Mouse (Mus musculus): ENCODE data around the gene Ppp1cc.
"Not testable (repeated sequence)": the region's sequence is repeated elsewhere in the genome, so short reads cannot be mapped to it uniquely, and the experiment has no call there.

The Ppp1cc gene

GRCm38 (mm10) chr5:122136508-122137408, 21.3 kb upstream of the Ppp1cc start:
- DNase-seq (ENCODE audit: low read depth, low spot score), result no peak

- DNase-seq (ENCODE audit: low read depth, low spot score), result no peak
Measured at GRCm38 (mm10) chr5:122138856-122139255, 19.2 kb upstream of the Ppp1cc start.

- not testable (repeated sequence) for DNase-seq (ENCODE audit: low read depth, low spot score)
Measured at GRCm38 (mm10) chr5:122139771-122140170, 18.3 kb upstream of the Ppp1cc start.

- no peak for DNase-seq (ENCODE audit: low read depth, low spot score)
Measured at GRCm38 (mm10) chr5:122140723-122141122, 17.4 kb upstream of the Ppp1cc start, which contains the start of gene Ccdc63. Ccdc63 (minus strand) TSS chr5:122140823.

GRCm38 (mm10) chr5:122142230-122142992, 15.7 kb upstream of the Ppp1cc start:
- DNase-seq (ENCODE audit: low read depth, low spot score), result peak; percentile 74

- DNase-seq (ENCODE audit: low read depth, low spot score), result peak; percentile 95
Measured at GRCm38 (mm10) chr5:122143543-122143942, 14.5 kb upstream of the Ppp1cc start.

GRCm38 (mm10) chr5:122144825-122145224, 13.3 kb upstream of the Ppp1cc start:
- no peak for DNase-seq (ENCODE audit: low read depth, low spot score)

GRCm38 (mm10) chr5:122145381-122146055, 12.6 kb upstream of the Ppp1cc start:
- DNase-seq (ENCODE audit: low read depth, low spot score), result peak; percentile 81

- DNase-seq (ENCODE audit: low read depth, low spot score), result peak; percentile 71
Measured at GRCm38 (mm10) chr5:122146056-122146580, 12.0 kb upstream of the Ppp1cc start.

GRCm38 (mm10) chr5:122146609-122147008, 11.5 kb upstream of the Ppp1cc start:
- no peak for DNase-seq (ENCODE audit: low read depth, low spot score)

GRCm38 (mm10) chr5:122148107-122148506, 10.0 kb upstream of the Ppp1cc start:
- no peak for DNase-seq (ENCODE audit: low read depth, low spot score)

- no peak for DNase-seq (ENCODE audit: low read depth, low spot score)
Measured at GRCm38 (mm10) chr5:122149259-122149658, 8.8 kb upstream of the Ppp1cc start.

GRCm38 (mm10) chr5:122152508-122152907, 5.6 kb upstream of the Ppp1cc start:
- DNase-seq (ENCODE audit: low read depth, low spot score), result not testable (repeated sequence)

- DNase-seq (ENCODE audit: low read depth, low spot score), result no peak
Measured at GRCm38 (mm10) chr5:122154006-122154405, 4.1 kb upstream of the Ppp1cc start.

- DNase-seq (ENCODE audit: low read depth, low spot score), result no peak
Measured at GRCm38 (mm10) chr5:122154782-122155181, 3.3 kb upstream of the Ppp1cc start.

GRCm38 (mm10) chr5:122155613-122156012, 2.5 kb upstream of the Ppp1cc start:
- DNase-seq (ENCODE audit: low read depth, low spot score), result no peak

- no peak for DNase-seq (ENCODE audit: low read depth, low spot score)
Measured at GRCm38 (mm10) chr5:122156486-122156885, 1.6 kb upstream of the Ppp1cc start.

- DNase-seq (ENCODE audit: low read depth, low spot score), result no peak
Measured at GRCm38 (mm10) chr5:122158557-122159515, 758 bp downstream of the Ppp1cc start.

GRCm38 (mm10) chr5:122163194-122163593, 5.1 kb downstream of the Ppp1cc start:
- DNase-seq (ENCODE audit: low read depth, low spot score), result no peak

- peak; percentile 71 for DNase-seq (ENCODE audit: low read depth, low spot score)
Measured at GRCm38 (mm10) chr5:122164011-122164410, 5.9 kb downstream of the Ppp1cc start.

All from brain, adult 2 months (tissue).